Mouse (Mus musculus): ENCODE data around the gene Tbcb. TPM values are rescaled to one million over a fixed set of nuclear protein-coding genes. Genes with fewer than 3 reads are reported as not detected.
"Not testable (repeated sequence)": the region's sequence is repeated elsewhere in the genome, so short reads cannot be mapped to it uniquely, and the experiment has no call there.

Tbcb gene
- total RNA-seq, 4 experiments from 2014 or later, result 110 to 130 (median 118) TPM

DNA sequence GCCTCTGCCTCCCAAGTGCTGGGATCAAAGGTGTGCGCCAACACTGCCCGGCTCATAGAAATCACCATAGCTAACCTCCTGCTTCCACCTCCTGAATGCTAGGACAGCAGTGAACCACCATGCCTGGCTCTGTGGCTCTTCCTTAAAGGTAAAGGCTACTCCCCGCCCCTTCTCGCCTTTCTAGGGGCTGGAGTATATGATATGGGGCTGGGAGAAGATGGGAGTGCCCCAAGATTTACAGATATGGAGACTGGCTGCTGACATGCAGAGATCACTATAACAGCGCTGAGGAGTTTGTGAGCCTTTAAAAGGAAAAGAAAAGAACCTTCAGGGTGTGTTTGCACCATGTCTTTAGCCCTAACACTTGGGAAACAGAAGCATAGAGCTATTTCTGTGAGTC is 9.9 kb downstream of the Tbcb start:
- no peak for DNase-seq (ENCODE audit: low spot score in 2 of 2)

- DNase-seq (ENCODE audit: low spot score in 2 of 2), result no peak
Observed at GRCm38 (mm10) chr7:30221433-30221832, 10.6 kb downstream of the Tbcb start.

GRCm38 (mm10) chr7:30220008-30220356 is 12.1 kb downstream of the Tbcb start:
- no peak for DNase-seq (ENCODE audit: low spot score in 2 of 2)

GRCm38 (mm10) chr7:30219293-30220007 is 12.6 kb downstream of the Tbcb start:
- DNase-seq (ENCODE audit: low spot score in 2 of 2), result no peak

- no peak for DNase-seq (ENCODE audit: low spot score in 2 of 2)
Observed at GRCm38 (mm10) chr7:30217277-30217676, 14.8 kb downstream of the Tbcb start.

- peak; percentile 53 for DNase-seq (ENCODE audit: low spot score in 2 of 2)
Observed at GRCm38 (mm10) chr7:30216723-30217151, 15.3 kb downstream of the Tbcb start.

GRCm38 (mm10) chr7:30215875-30216274 is 16.2 kb downstream of the Tbcb start:
- DNase-seq (ENCODE audit: low spot score in 2 of 2), result no peak

- no peak for DNase-seq (ENCODE audit: low spot score in 2 of 2)
Observed at GRCm38 (mm10) chr7:30213881-30214280, 18.2 kb downstream of the Tbcb start.

DNA sequence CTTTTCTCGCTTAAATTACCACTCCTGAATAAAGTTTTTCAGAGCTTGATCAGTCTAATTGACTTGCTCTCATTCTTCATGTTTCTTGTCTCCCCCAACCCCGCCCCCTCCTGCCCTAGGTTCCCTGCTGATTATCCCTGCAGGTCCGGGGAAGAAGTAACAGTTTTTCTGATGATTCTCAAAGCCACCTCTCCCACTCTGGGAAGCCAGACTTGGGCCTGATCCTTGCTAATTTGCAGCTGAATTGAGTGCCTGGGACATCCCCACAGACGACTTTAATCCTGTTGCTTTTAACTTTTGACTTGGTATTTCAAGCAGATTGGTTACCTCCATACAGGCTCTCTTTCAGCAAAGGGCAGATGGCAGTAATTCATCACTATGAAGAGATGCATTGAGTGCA is 21.0 kb downstream of the Tbcb start:
- DNase-seq (ENCODE audit: low spot score in 2 of 2), result no peak

- DNase-seq (ENCODE audit: low spot score in 2 of 2), result not testable (repeated sequence)
Observed at GRCm38 (mm10) chr7:30206364-30206763, 25.7 kb downstream of the Tbcb start.

DNA sequence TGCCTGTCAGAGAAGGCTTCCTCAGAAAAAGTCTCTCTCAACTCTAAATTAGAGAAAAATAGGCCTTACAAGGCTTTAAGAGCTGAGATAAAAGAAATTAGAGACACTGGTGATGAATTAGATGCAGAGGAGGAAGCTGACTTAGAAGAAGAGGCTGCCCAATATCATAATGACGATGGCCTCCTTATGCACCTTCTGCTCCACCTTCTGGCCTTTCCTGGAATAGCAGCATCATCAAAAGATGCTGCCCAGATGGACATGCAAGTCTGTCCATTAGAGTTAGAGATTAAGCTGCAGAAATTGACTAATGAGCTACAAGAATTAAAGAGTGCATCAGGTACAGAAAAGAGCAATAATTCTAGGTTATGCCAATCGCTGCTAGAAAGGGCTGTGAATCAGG is 26.7 kb downstream of the Tbcb start:
- DNase-seq (ENCODE audit: low spot score in 2 of 2), result peak in 1 of 2 experiments; percentile 48

DNA sequence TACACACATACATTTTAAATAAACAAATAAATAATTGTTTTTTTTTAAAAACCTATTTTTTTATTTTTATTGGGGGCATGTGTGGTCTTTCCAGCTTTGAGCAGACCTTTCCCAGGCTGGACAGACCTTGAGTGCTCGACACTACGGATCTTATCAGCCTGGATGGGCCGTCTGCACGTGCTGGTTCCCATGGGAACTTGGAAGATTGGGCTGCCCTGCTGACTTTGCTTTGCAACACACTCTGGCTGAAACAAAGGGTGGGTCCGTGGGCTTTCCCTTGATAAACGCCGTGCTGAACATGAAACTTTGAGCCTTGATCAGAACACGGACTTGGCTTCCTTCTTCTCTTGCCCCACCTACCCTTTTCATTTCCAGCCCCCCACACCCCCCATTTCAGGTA is 27.7 kb downstream of the Tbcb start:
- no peak for DNase-seq (ENCODE audit: low spot score in 2 of 2)

- DNase-seq (ENCODE audit: low spot score in 2 of 2), result no peak
Observed at GRCm38 (mm10) chr7:30202895-30203690, 29.0 kb downstream of the Tbcb start.

DNA sequence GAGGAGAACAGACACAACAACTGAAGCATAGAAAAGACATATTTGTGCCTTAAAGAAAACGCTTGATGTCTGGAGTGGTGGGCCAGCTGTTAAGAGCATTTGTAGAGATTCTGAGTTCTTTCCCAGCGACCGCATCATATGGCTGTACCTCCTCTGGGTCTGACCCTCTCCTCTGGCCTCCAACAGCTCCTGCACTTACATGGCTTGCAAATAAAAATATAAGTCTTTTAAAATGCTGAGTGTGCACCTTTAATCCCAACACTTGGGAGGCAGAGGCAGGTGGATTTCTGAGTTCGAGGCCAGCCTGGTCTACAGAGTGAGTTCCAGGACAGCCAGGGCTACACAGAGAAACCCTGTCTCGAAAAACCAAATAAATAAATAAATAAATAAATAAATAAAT is 31.4 kb downstream of the Tbcb start:
- DNase-seq (ENCODE audit: low spot score in 2 of 2), result not testable (repeated sequence)

GRCm38 (mm10) chr7:30200200-30200599 is 31.9 kb downstream of the Tbcb start:
- no peak for DNase-seq (ENCODE audit: low spot score in 2 of 2)

- no peak for DNase-seq (ENCODE audit: low spot score in 2 of 2)
Observed at GRCm38 (mm10) chr7:30199498-30200139, 32.5 kb downstream of the Tbcb start.

GRCm38 (mm10) chr7:30198481-30198971 is 33.5 kb downstream of the Tbcb start, which contains the start of gene Capns1:
Gene Capns1 (minus strand): TSS chr7:30198811.
- no peak for DNase-seq (ENCODE audit: low spot score in 2 of 2)

GRCm38 (mm10) chr7:30197592-30198129 is 34.4 kb downstream of the Tbcb start:
- no peak for DNase-seq (ENCODE audit: low spot score in 2 of 2)

DNA sequence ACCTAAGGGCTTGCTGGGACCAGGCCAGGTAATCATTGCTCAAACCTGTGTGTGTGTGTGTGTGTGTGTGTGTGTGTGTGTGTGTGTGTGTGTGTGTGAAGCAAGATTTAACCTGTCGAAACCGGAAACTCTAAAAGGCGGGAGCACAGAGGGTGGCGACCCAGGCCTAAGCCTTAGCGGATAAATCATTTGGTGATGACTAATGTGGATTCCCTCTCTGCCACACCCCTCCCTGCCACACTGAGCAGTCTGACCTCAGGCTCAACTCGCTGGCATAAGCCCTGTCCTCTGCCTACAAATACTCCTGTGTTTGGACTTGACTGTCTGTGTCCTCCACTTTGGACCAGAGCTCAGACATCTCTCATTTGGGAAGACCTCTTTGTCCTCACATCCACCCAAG is 35.9 kb downstream of the Tbcb start:
- DNase-seq (ENCODE audit: low spot score in 2 of 2), result no peak

DNA sequence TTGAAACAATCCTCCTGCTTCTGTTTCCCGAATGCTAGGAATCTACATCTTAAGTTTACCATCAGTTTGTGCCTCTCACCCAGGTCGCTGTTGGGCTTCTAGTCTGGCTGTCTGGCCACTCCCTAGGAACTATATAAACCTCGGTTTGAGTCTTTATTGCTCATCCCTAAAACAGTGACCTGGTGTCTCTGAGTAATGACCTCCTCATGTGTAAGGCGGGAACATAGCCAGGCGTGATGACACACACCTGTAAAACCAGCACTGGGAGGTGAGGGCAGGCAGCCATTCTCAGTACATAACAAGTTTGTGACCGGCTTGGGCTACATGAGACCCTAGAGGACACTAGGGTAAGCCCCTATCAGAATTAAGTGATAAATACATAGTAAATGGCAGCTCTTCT is 36.6 kb downstream of the Tbcb start:
- no peak for DNase-seq (ENCODE audit: low spot score in 2 of 2)

DNA sequence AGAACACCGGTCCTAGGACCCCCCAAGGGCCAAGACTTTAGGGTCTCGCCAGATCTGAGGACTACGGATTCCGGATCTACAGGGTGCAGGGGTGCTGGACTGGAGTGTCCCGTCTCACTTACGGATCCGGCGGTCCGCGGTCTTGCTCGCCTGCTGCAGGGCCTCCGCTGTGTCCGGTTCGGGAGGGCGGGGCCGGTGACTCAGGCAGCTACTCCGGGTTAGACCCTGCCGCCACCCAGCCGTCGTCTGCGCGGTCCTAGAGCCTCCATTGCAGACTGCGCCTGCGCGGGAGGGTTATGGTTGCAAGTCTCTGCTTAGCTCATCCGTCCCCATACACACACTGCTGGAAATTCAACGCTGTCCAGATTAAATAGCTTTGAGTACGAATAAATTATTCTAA is 37.2 kb downstream of the Tbcb start:
- DNase-seq (ENCODE audit: low spot score in 2 of 2), result peak; percentile 91 to 93

All from layer of hippocampus, adult 8-10 months (tissue).